Mouse (Mus musculus): ENCODE measurements at regions not wholly inside any gene's neighbourhood (a gene's known extent, or its start where the extent isn't known, plus 50 kb on each side); places are given as distances from the start of the nearest gene placed in this dataset.
"Not testable (repeated sequence)": the region's sequence is repeated elsewhere in the genome, so short reads cannot be mapped to it uniquely, and the experiment has no call there.

GRCm38 (mm10) chr9:115454771-115455170 is 144.6 kb upstream of the Stt3b start:
- no peak overlapping the region for H3K27ac ChIP-seq (ENCODE audit: low read depth, low read length)
- H3K4me1 ChIP-seq (ENCODE audit: insufficient read depth) = no peaks in the 10 kb centered on the region
- DNase-seq (no peak), ATAC-seq (no peak)
- no peaks in the 10 kb centered on the region for H3K36me3 ChIP-seq (ENCODE audit: insufficient read depth)
- no peak overlapping the region for H3K4me2 ChIP-seq (ENCODE audit: low read depth)
- H3K27me3 ChIP-seq (ENCODE audit: insufficient read depth, low read length) = no peaks in the 10 kb centered on the region
- H3K9ac ChIP-seq = no peak overlapping the region
- no peak overlapping the region for H3K4me3 ChIP-seq (ENCODE audit: low read depth, low read length)
- 83% methylated on average over 7 of the region's 7 CpGs for WGBS
- no peaks in the 10 kb centered on the region for H3K9me3 ChIP-seq (ENCODE audit: low read length)
- no peak for TF ChIP-seq CTCF (IDR thresholded peaks at IDR 0.05; ENCODE audit: low read depth)

GRCm38 (mm10) chr9:115456121-115456520 is 145.9 kb upstream of the Stt3b start:
- WGBS = 36% methylated on average over 3 of the region's 3 CpGs

GRCm38 (mm10) chr9:115456638-115457037 is 146.4 kb upstream of the Stt3b start:
- H3K4me1 ChIP-seq (ENCODE audit: insufficient read depth) = no peaks in the 10 kb centered on the region
- no peak for DNase-seq
- H3K27ac ChIP-seq (ENCODE audit: low read depth, low read length) = no peak overlapping the region
- ATAC-seq = no peak
- H3K9ac ChIP-seq = no peak overlapping the region
- WGBS = 20% methylated on average over 6 of the region's 6 CpGs
- no peak for TF ChIP-seq CTCF (IDR thresholded peaks at IDR 0.05; ENCODE audit: low read depth)
- H3K36me3 ChIP-seq (ENCODE audit: insufficient read depth) = no peaks in the 10 kb centered on the region
- no peak overlapping the region for H3K4me2 ChIP-seq (ENCODE audit: low read depth)
- H3K27me3 ChIP-seq (ENCODE audit: insufficient read depth, low read length) = no peaks in the 10 kb centered on the region
- no peaks in the 10 kb centered on the region for H3K9me3 ChIP-seq (ENCODE audit: low read length)
- no peak overlapping the region for H3K4me3 ChIP-seq (ENCODE audit: low read depth, low read length)

More at GRCm38 (mm10) chr9:115456121-115456520, 145.9 kb upstream of the Stt3b start:
- no peaks in the 10 kb centered on the region for H3K27me3 ChIP-seq (ENCODE audit: insufficient read depth, low read length)
- H3K4me1 ChIP-seq (ENCODE audit: insufficient read depth) = no peaks in the 10 kb centered on the region
- DNase-seq = no peak
- no peaks in the 10 kb centered on the region for H3K9me3 ChIP-seq (ENCODE audit: low read length)
- ATAC-seq = no peak
- no peak overlapping the region for H3K4me3 ChIP-seq (ENCODE audit: low read depth, low read length)
- H3K4me2 ChIP-seq (ENCODE audit: low read depth) = no peak overlapping the region
- TF ChIP-seq CTCF (IDR thresholded peaks at IDR 0.05; ENCODE audit: low read depth) = no peak
- no peaks in the 10 kb centered on the region for H3K36me3 ChIP-seq (ENCODE audit: insufficient read depth)
- H3K27ac ChIP-seq (ENCODE audit: low read depth, low read length) = no peak overlapping the region
- no peak overlapping the region for H3K9ac ChIP-seq

GRCm38 (mm10) chr9:115457889-115458710 is 147.9 kb upstream of the Stt3b start:
- Histone ChIP-seq H3K27me3 (ENCODE audit: insufficient read depth, low read length) (no peaks in the 10 kb centered on the region), H3K4me3 (ENCODE audit: low read depth, low read length) (no peak overlapping the region), H3K4me1 (ENCODE audit: insufficient read depth) (no peaks in the 10 kb centered on the region), H3K36me3 (ENCODE audit: insufficient read depth) (no peaks in the 10 kb centered on the region), H3K4me2 (ENCODE audit: low read depth) (no peak overlapping the region), H3K9ac (no peak overlapping the region), H3K9me3 (ENCODE audit: low read length) (no peaks in the 10 kb centered on the region), H3K27ac (ENCODE audit: low read depth, low read length) (no peak overlapping the region)
- 83% methylated on average over 21 of the region's 21 CpGs for WGBS
- DNase-seq (no peak), ATAC-seq (no peak)
- no peak for TF ChIP-seq CTCF (IDR thresholded peaks at IDR 0.05; ENCODE audit: low read depth)

GRCm38 (mm10) chr9:115459075-115459474 is 148.9 kb upstream of the Stt3b start:
- H3K27me3 ChIP-seq (ENCODE audit: insufficient read depth, low read length); ATAC-seq; H3K27ac ChIP-seq (ENCODE audit: low read depth, low read length); H3K4me2 ChIP-seq (ENCODE audit: low read depth); DNase-seq; H3K9ac ChIP-seq; H3K9me3 ChIP-seq (ENCODE audit: low read length); H3K36me3 ChIP-seq (ENCODE audit: insufficient read depth); H3K4me3 ChIP-seq (ENCODE audit: low read depth, low read length); H3K4me1 ChIP-seq (ENCODE audit: insufficient read depth): not testable (repeated sequence)
- 97% methylated on average over 6 of the region's 6 CpGs for WGBS

GRCm38 (mm10) chr9:115465326-115465725 is 155.1 kb upstream of the Stt3b start:
- TF ChIP-seq CTCF (IDR thresholded peaks at IDR 0.05; ENCODE audit: low read depth) = no peak
- no peak overlapping the region for H3K4me2 ChIP-seq (ENCODE audit: low read depth)
- no peak overlapping the region for H3K27ac ChIP-seq (ENCODE audit: low read depth, low read length)
- ATAC-seq = no peak
- no peak for DNase-seq
- no peaks in the 10 kb centered on the region for H3K36me3 ChIP-seq (ENCODE audit: insufficient read depth)
- H3K4me1 ChIP-seq (ENCODE audit: insufficient read depth) = no peaks in the 10 kb centered on the region
- 95% methylated on average over 10 of the region's 10 CpGs for WGBS
- no peaks in the 10 kb centered on the region for H3K9me3 ChIP-seq (ENCODE audit: low read length)
- no peaks in the 10 kb centered on the region for H3K27me3 ChIP-seq (ENCODE audit: insufficient read depth, low read length)
- H3K4me3 ChIP-seq (ENCODE audit: low read depth, low read length) = no peak overlapping the region
- no peak overlapping the region for H3K9ac ChIP-seq

GRCm38 (mm10) chr9:115468641-115469040 is 158.4 kb upstream of the Stt3b start:
- Histone ChIP-seq H3K27me3 (ENCODE audit: insufficient read depth, low read length) (no peaks in the 10 kb centered on the region), H3K4me2 (ENCODE audit: low read depth) (no peak overlapping the region), H3K27ac (ENCODE audit: low read depth, low read length) (no peak overlapping the region), H3K4me1 (ENCODE audit: insufficient read depth) (no peaks in the 10 kb centered on the region), H3K4me3 (ENCODE audit: low read depth, low read length) (no peak overlapping the region), H3K9ac (no peak overlapping the region), H3K9me3 (ENCODE audit: low read length) (no peaks in the 10 kb centered on the region), H3K36me3 (ENCODE audit: insufficient read depth) (no peaks in the 10 kb centered on the region)
- no peak for DNase-seq
- no peak for ATAC-seq
- 88% methylated on average over 2 of the region's 2 CpGs for WGBS
- TF ChIP-seq CTCF (IDR thresholded peaks at IDR 0.05; ENCODE audit: low read depth) = no peak
